Mouse (Mus musculus): ENCODE results near the gene Timeless. TPM values are rescaled to one million over a fixed set of nuclear protein-coding genes. Genes with fewer than 3 reads are reported as not detected.
"Not testable (repeated sequence)": the region's sequence is repeated elsewhere in the genome, so short reads cannot be mapped to it uniquely, and the experiment has no call there.

Gene Timeless
- total RNA-seq, 1 experiment from 2014 or later: 60.3 TPM

DNA sequence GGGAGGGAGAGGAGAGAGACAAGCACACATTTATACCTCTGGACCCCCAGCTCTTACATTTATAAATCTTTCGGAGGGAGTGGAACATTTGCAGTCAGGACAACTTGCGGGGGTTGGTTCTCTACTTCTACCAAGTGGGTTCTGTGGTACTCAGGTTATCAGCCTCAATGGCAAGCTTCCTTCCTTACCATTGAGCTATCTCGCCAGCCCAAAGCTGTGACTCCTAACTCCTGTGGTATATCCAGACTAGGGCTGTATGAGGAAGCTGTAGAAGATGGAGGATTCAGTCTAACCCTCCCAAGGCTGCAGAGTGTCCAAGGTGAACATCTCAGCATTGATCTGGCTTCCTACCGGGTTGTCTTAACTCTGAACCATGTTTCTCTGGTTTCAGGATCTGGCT lies 7.3 kb downstream of the Timeless start:
- ATAC-seq (replicated peaks in 1 of 2; ENCODE audit: insufficient read depth in 1 of 2, low FRiP score in 2 of 2, low TSS enrichment in 1 of 2, low read depth in 1 of 2, poor library complexity in 2 of 2, severe bottlenecking in 2 of 2): no peak

DNA sequence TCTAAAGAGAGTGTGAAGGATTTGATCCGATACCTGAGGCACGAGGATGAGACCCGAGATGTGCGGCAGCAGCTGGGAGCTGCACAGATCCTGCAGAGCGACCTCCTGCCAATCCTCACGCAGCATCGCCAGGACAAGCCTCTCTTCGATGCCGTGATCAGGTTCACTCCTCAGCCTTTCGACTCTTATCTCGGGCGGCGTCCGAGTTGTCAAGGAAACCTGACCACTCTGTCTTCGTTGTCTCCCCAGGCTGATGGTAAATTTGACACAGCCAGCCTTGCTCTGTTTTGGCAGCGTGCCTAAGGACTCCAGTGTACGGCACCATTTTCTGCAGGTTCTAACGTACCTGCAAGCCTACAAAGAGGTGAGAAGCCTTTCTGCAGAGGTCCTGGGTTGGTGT lies 8.3 kb downstream of the Timeless start:
- ATAC-seq (replicated peaks in 1 of 2; ENCODE audit: insufficient read depth in 1 of 2, low FRiP score in 2 of 2, low TSS enrichment in 1 of 2, low read depth in 1 of 2, poor library complexity in 2 of 2, severe bottlenecking in 2 of 2): 0 out of 4 replicates have a peak, but pooled peaks of 1 of the 2 experiments have one; percentile 17

DNA sequence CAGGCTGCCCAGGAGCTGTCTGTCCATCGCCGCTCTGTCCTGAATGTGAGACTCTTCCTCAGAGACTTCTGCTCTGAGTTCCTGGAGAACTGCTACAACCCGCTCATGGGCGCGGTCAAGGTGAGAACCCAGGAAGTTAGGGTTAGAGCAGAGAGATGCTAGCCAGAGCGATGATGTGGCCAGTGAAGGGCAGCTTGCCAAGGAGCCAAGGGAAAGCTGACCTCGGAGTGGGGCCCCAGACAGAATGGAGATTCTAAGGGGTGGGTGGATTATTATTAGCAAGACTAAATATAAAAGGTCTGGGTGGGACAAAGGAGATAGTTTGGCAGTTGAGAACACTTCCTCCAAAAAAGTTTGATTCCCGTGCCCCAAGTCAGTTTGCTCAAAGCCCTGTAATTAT lies 11.4 kb downstream of the Timeless start:
- ATAC-seq (replicated peaks in 1 of 2; ENCODE audit: insufficient read depth in 1 of 2, low FRiP score in 2 of 2, low TSS enrichment in 1 of 2, low read depth in 1 of 2, poor library complexity in 2 of 2, severe bottlenecking in 2 of 2): no peak

DNA sequence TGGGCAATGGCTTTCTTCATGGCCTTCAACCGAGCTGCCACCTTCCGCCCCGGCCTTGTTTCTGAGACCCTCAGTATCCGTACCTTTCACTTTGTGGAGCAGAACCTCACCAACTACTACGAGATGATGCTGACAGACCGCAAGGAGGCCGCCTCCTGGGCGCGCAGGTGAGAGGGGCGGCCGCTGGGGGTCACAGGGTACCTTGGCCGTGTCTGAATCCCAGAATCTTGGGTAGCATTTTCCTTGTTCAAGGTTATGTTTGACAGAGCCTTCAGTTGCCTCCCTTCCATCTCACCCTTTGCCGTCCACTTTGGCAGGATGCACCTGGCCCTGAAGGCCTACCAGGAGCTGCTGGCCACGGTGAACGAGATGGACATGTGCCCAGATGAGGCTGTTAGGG lies 12.3 kb downstream of the Timeless start:
- no peak for ATAC-seq (replicated peaks in 1 of 2; ENCODE audit: insufficient read depth in 1 of 2, low FRiP score in 2 of 2, low TSS enrichment in 1 of 2, low read depth in 1 of 2, poor library complexity in 2 of 2, severe bottlenecking in 2 of 2)

DNA sequence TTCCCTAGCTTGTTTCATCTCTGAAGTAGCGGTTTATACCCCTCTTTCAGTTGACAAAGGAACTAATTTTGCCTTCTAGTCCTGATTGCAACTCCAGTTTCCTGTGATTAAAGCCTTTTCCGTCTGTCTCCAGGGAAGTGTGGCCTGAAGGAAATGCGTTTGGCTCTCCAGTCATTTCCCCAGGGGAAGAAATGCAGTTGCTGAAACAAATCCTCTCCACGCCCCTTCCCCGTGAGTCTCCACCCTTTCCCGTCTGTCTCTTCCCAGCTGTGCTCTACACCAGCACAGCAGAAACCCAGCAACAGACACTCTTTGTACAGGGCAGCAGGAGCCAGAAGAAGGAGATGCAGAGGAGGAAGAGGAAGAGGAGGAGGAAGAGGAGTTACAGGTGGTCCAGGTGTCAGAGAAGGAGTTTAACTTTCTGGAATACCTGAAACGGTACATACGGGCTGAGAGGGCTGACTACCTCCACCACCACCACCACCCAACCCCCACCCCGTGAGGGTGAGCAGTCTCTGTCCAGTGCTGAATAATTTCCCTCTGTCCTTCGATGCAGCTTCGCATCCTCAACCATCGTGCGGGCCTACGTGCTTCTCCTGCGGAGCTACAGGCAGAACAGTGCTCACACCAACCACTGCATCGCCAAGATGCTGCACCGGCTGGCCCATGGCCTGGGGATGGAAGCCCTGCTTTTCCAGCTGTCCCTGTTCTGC lies 15.3 kb downstream of the Timeless start:
- no peak for ATAC-seq (replicated peaks in 1 of 2; ENCODE audit: insufficient read depth in 1 of 2, low FRiP score in 2 of 2, low TSS enrichment in 1 of 2, low read depth in 1 of 2, poor library complexity in 2 of 2, severe bottlenecking in 2 of 2)

DNA sequence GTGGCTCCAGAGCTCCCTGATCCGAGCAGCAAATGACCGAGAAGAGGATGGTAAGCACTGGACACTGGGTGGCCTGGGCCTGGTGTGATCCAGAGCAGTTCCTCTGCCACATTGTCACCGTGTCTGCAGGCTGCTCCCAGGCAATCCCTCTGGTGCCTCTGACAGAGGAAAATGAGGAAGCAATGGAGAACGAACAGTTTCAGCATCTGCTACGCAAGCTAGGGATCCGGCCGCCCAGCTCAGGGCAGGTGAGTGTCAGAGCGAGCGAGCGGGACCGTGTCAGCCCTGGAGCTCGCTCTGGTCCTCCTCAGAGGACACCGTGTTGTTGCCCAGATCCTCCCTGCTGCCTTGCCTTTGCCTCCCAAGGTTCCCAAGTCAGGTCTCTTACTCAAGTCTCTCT lies 18.7 kb downstream of the Timeless start:
- no peak for ATAC-seq (replicated peaks in 1 of 2; ENCODE audit: insufficient read depth in 1 of 2, low FRiP score in 2 of 2, low TSS enrichment in 1 of 2, low read depth in 1 of 2, poor library complexity in 2 of 2, severe bottlenecking in 2 of 2)

DNA sequence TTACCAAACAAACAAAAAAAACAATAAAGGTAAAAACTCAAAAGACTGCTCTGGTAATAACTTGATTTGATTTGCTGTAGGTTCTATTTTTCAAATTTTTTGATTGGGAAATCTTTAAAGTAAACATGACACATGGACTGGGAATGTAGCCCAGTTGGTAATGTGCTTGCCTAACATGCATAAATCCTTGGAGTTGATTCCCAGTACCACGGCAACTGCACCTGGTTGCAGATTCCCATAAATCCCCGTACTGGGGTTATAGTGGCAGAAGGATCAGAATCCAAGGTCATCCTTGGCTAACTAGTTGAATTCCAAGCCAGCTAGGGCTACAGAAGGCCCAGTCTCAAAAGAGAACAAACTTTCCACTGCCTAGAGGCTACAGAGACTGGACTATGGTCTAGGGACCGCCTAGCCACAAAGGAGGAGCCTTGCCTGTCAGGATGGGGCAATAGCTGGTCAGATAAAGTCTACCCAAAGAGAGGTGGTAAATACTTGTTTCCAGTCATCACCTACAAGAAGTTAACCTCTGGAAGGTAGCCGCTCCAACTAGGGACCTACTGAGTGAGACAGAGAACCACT lies 21.9 kb downstream of the Timeless start, which contains the start of gene Apon:
TSS of gene Apon (plus strand) at position 420 of the 579 bp plus-strand sequence.
- no peak for ATAC-seq (replicated peaks in 1 of 2; ENCODE audit: insufficient read depth in 1 of 2, low FRiP score in 2 of 2, low TSS enrichment in 1 of 2, low read depth in 1 of 2, poor library complexity in 2 of 2, severe bottlenecking in 2 of 2)

DNA sequence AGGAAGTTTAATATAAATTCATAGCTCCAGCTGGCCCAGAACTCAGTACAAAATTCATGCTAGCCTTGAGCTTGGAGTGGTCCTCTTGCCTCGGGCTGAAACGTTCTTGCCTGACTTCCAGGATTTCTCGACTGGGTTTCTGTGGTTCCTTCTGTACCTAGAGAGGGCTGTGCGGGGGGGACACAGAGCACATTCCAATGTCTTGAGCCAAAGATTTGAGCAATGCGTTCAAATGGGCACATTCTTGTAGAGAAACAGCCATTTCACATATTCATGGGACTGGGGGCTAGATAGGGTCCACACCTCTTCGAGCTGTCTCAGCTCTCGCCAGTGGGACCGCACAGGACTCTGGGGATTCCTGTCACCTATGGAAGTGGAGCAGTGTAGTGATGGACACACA lies 24.1 kb downstream of the Timeless start:
- ATAC-seq (replicated peaks in 1 of 2; ENCODE audit: insufficient read depth in 1 of 2, low FRiP score in 2 of 2, low TSS enrichment in 1 of 2, low read depth in 1 of 2, poor library complexity in 2 of 2, severe bottlenecking in 2 of 2): no peak

DNA sequence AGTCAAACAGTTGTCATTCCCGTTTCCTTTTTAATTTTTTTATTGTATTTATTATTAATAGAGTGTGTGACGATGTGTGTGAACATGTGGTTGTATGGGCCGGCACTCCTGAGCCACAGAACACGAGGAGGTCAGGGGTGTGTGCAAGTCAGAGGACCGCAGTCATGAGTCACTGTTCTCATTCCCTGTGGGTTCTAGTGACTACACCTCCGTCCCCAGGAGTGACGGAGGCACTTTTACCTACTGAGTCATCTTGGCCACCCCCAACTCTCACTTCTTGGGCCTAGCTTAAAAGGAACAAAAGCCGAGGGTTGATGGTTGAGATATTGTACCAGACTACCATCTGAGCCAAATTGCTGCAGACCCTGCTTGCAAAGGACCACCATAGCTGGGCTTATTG lies 24.5 kb downstream of the Timeless start:
- no peak for ATAC-seq (replicated peaks in 1 of 2; ENCODE audit: insufficient read depth in 1 of 2, low FRiP score in 2 of 2, low TSS enrichment in 1 of 2, low read depth in 1 of 2, poor library complexity in 2 of 2, severe bottlenecking in 2 of 2)

DNA sequence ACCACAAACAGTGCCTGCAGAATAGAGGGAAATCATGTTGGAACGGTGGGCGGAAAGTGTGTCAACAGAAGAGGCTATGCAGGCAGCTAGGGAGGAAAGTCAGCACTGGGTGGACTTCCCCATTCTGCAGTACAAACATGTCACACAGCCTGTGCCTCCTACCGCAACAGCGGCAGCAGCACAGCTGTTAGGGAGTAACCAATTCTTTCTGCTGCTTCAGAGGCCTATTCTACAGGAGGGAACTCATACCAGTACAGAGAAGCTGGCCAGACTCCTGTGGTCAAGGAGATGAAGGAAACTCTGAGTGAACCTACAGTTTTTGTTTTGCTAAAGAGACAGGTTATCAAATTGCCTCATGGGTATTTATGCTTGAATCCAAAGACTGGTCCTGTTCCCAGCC lies 27.1 kb downstream of the Timeless start:
- peak; percentile 97 to 98 for ATAC-seq (replicated peaks in 1 of 2; ENCODE audit: insufficient read depth in 1 of 2, low FRiP score in 2 of 2, low TSS enrichment in 1 of 2, low read depth in 1 of 2, poor library complexity in 2 of 2, severe bottlenecking in 2 of 2)

DNA sequence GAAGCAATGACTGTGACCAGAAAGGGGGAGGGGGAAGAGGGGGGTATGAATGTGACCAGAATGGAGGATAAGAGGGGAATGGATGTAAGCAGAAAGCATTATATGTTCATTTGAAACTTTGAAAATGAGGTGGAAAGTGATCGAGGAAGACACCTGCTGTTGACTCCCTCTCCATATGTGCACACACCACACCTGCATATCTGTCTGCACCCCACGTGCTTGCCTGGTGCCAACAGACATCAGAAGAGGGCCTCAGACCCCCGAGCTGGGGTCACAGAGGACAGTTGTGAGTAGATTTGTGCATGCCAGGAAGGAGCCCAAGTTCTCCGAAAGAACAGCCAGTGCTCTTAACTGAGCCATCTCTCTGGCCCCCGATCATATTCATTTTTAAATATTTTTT lies 28.1 kb downstream of the Timeless start:
- no peak for ATAC-seq (replicated peaks in 1 of 2; ENCODE audit: insufficient read depth in 1 of 2, low FRiP score in 2 of 2, low TSS enrichment in 1 of 2, low read depth in 1 of 2, poor library complexity in 2 of 2, severe bottlenecking in 2 of 2)

DNA sequence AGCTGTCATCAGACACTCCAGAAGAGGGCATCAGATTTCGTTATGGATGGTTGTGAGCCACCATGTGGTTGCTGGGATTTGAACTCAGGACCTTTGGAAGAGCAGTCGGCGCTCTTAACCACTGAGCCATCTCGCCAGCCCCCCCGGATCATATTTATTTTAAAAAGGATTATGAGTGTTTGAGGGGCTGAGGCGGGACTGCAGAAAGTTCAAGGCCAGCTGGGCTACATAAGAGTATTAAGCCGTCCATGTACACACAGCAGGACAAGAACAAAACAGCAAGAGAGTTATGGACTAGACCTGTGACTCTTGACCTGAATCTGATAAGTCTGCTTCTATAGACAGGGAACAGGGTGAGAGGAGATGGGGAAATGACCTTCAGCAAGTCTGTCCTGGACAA lies 28.5 kb downstream of the Timeless start:
- ATAC-seq (replicated peaks in 1 of 2; ENCODE audit: insufficient read depth in 1 of 2, low FRiP score in 2 of 2, low TSS enrichment in 1 of 2, low read depth in 1 of 2, poor library complexity in 2 of 2, severe bottlenecking in 2 of 2): not testable (repeated sequence)

DNA sequence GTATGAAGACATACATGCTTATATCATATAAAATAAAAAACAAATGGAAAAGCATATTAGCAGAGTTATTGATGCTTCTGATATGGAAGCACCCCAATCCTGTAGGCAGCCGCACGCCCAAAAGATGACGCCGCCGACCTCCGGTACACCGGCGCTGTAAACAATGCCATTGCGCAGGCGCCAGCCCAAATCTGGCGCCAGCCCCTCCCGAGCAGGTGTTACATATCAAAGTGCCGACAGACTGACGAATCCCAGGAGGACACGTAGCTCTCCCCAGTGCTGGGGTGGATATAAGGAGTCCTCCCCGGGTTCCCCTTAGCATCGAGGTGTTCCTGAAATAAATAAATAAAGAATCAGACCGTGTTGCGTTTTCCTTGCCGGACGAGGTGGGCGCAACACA lies 30.4 kb downstream of the Timeless start:
- no peak for ATAC-seq (replicated peaks in 1 of 2; ENCODE audit: insufficient read depth in 1 of 2, low FRiP score in 2 of 2, low TSS enrichment in 1 of 2, low read depth in 1 of 2, poor library complexity in 2 of 2, severe bottlenecking in 2 of 2)

DNA sequence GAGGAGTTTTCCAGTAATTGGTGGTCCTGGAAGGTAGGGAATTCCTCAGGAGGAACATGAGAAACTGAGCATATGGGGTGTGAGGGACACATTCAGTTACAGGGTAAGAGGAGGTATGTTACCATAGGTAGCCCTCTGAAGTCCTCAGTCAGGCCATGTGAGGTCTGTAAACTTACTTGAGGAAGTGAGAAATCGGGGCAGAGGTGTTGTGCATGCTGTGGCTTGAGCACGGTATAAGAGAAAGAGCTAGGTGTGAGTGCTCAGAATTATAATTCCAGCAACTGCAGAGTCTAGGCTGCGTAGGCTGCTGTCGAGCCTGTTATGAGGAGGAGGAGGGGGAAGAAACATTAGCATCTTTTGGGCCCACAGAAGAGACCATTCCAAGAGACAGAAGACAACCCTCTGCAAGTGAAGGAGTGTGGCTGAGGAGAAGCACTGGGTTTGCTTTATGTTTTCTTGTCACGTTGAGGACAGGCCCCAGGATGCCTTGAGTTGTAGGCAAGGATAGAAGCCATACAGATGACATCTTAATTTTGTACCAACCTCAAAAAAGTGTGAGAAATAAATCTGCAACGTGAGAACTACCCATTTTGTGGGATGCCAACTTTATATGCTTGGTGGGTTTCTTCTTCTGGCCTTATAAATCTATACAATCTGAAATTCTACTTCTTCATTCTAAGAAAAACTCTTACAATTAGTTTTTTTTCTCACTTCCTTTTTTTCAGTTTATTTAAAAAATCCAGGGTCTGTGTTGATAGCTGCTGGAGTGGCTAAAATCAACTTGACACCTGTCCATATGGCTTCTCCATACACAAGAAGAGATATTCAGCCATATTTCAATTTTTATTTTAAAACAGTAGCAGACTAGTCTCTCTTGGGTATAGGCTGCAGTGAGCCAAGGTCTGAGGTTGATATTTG lies 31.8 kb downstream of the Timeless start:
- ATAC-seq (replicated peaks in 1 of 2; ENCODE audit: insufficient read depth in 1 of 2, low FRiP score in 2 of 2, low TSS enrichment in 1 of 2, low read depth in 1 of 2, poor library complexity in 2 of 2, severe bottlenecking in 2 of 2): no peak

DNA sequence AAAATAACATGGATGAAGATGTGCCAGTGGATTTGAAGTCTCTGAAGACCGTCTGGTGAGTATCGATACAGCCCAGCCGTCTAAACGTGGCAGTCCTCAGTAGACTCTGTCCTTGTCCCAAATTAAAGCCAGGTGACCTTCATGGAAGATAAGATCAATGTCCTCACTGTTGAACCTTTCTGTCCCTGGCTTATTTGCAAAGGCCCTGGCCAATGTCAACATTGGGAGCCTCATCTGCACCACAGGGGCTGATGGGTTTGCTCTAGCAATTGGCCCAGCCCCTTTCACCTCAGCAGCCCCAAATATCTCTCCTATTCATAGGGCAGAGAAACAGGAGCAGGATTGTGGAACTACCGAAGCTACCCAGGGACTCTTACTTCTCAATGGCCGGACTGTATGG lies 36.5 kb downstream of the Timeless start, which contains the start of gene Apof:
TSS of gene Apof (plus strand) at position 301 of the 400 bp plus-strand sequence.
- no peak for ATAC-seq (replicated peaks in 1 of 2; ENCODE audit: insufficient read depth in 1 of 2, low FRiP score in 2 of 2, low TSS enrichment in 1 of 2, low read depth in 1 of 2, poor library complexity in 2 of 2, severe bottlenecking in 2 of 2)

DNA sequence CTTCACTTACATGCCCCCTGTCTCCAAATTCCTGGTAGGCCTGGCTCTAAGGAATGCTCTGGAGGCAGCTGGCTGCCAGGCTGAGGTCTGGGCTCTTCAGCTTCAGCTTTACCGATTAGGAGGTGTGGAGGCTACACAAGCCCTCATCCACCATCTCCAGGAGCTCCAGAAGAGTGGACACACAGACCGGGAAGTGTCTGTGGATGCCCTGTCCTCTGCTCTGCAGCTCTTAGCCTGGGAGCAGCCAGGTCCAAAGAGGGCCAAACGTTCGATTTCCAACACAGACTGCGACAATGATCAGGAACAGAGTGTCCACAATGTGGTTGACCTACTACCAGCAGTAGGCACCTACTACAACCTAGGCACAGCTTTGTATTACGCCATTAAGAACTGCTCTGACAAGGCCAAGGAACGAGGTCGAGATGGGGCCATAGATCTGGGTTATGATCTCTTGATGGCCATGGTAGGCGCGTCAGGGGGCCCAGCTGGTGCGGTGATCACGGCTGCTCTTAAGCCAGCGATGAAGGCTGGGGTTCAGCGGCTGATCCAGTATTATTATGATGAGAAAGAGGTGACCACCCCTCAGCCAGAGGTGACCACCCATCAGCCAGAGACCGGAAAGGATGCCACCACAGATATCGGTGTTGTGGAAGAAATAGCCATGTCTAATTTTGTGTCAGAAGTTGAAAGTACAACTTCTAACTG lies 37.5 kb downstream of the Timeless start:
- ATAC-seq (replicated peaks in 1 of 2; ENCODE audit: insufficient read depth in 1 of 2, low FRiP score in 2 of 2, low TSS enrichment in 1 of 2, low read depth in 1 of 2, poor library complexity in 2 of 2, severe bottlenecking in 2 of 2): no peak

DNA sequence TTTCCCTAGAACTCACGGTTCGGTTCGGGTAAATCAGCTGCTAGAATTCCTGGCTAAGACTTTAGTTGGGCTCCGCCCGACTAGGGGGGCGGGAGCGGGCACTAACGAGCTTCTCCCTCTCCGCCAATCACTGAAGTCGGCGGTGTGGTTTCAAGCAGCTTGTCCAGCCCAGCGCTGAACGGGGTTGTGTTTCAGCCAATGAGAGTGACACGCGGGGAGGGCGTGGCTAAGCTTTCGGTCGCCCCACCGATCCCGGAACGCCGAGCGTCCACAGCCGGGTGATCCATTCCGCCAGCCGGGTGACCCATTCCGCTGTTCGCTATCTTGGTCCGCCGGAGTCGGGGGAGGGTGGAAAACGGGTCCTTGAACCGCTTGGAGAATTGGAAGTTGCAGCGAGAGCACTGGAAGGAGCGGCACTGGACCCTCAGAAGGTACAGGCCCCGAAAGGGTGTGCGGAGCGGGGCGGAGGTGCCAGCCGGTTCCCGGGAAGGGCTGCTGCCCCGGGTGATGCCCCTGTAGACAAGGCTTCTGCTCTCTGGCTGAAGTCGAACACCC lies 38.5 kb downstream of the Timeless start, which contains the start of gene Stat2:
TSS of gene Stat2 (plus strand) at position 273 of the 555 bp plus-strand sequence.
- peak; percentile 100 for ATAC-seq (replicated peaks in 1 of 2; ENCODE audit: insufficient read depth in 1 of 2, low FRiP score in 2 of 2, low TSS enrichment in 1 of 2, low read depth in 1 of 2, poor library complexity in 2 of 2, severe bottlenecking in 2 of 2)

Data from hematopoietic stem cell, adult 5-6 weeks (primary cell).